Comparison of ENCODE assay signal across 26 mouse cellular contexts in the genomic region with DNA sequence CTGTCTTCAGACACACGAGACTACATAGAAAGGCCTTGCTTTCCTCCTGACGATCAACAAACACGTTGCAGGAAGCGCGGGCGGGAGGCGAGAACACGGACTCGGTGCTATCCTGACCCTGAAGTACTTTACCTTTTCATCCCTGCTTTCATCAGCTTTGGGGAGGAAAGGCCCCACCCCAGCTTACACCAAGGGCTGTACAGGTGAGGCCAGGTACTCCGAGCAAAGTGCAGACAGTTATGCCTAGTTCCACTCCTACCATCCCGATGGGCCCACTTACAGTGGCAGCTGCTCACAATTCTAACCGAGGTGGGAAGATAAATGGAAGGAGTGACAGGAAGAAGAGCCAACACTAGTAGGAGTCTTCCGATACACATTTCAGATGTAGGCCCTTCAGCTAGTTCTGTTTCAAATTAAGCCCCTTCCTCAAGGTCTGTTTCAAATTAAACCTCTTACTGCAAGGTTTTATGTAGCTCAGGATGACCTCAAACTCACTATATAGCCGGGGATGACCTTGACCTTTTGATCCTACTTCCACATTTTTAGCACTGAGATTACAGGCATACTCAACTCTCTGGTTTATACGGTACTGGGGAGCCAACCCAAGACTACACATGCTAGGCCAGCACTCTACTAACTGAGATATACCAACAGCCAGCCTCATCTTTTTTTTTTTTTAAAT.
DNase-seq lines count a peak whose midpoint lies in the region; ATAC-seq and TF ChIP-seq lines count a peak whose summit lies in the region.
"Had no signal": no experiment of that assay in that cellular context is flagged by ENCODE, and none has a peak within 500 bp of the region (broad histone marks: within the 10 kb centered on the region; RNA-seq: fewer than 3 reads in every experiment).

No protein-coding gene starts in this region.

- no peaks in the 10 kb centered on the region for H3K27me3 ChIP-seq in liver, embryonic 13.5 days
- no peaks in the 10 kb centered on the region for H3K27me3 ChIP-seq in liver, postnatal 0 days (ENCODE audit: insufficient read depth, low read length)
- H3K27me3 ChIP-seq in embryonic facial prominence, embryonic 11.5 days (ENCODE audit: control insufficient read depth, insufficient read depth, low read length): no peaks in the 10 kb centered on the region
- H3K27me3 ChIP-seq in intestine, embryonic 16.5 days (replicated peaks; ENCODE audit: control insufficient read depth, insufficient read depth, low read length): no peaks in the 10 kb centered on the region
- H3K27me3 ChIP-seq in forebrain, embryonic 11.5 days (ENCODE audit: control insufficient read depth, insufficient read depth, low read length): no peaks in the 10 kb centered on the region
- H3K27me3 ChIP-seq: embryonic facial prominence, embryonic 15.5 days; forebrain, embryonic 13.5 days; heart, embryonic 13.5 days; hindbrain, embryonic 15.5 days; liver, embryonic 15.5 days; lung, embryonic 15.5 days; midbrain, embryonic 12.5 days; Patski had no signal

- WGBS in liver, embryonic 13.5 days (ENCODE audit: insufficient replicate concordance): 87% methylated on average over 15 of the region's 15 CpGs
- 86% methylated on average over 15 of the region's 15 CpGs for WGBS in liver, postnatal 0 days (ENCODE audit: insufficient replicate concordance)
- 56% methylated on average over 15 of the region's 15 CpGs for WGBS in embryonic facial prominence, embryonic 11.5 days
- WGBS in intestine, embryonic 16.5 days: 78% methylated on average over 15 of the region's 15 CpGs
- WGBS in forebrain, embryonic 11.5 days: 86% methylated on average over 15 of the region's 15 CpGs

- H3K9me3 ChIP-seq in liver, embryonic 13.5 days (replicated peaks): no peaks in the 10 kb centered on the region
- no peaks in the 10 kb centered on the region for H3K9me3 ChIP-seq in liver, postnatal 0 days (ENCODE audit: low read length)
- no peaks in the 10 kb centered on the region for H3K9me3 ChIP-seq in embryonic facial prominence, embryonic 11.5 days (replicated peaks; ENCODE audit: control insufficient read depth, low read length)
- H3K9me3 ChIP-seq in intestine, embryonic 16.5 days (ENCODE audit: control insufficient read depth, low read length): no peaks in the 10 kb centered on the region
- H3K9me3 ChIP-seq in forebrain, embryonic 11.5 days (ENCODE audit: control insufficient read depth, low read length): no peaks in the 10 kb centered on the region
- H3K9me3 ChIP-seq: embryonic facial prominence, embryonic 15.5 days; forebrain, embryonic 13.5 days; heart, embryonic 13.5 days; hindbrain, embryonic 15.5 days; liver, embryonic 15.5 days; lung, embryonic 15.5 days; midbrain, embryonic 12.5 days had no signal

- H3K27ac ChIP-seq in liver, embryonic 13.5 days: peak overlapping the region; percentile 3; the same call in 1 of the 2 replicates
- no peak overlapping the region for H3K27ac ChIP-seq in liver, postnatal 0 days (ENCODE audit: low read depth)
- H3K27ac ChIP-seq in embryonic facial prominence, embryonic 11.5 days (replicated peaks; ENCODE audit: low read depth, low read length): no peak overlapping the region
- peak overlapping the region; percentile 10; the same call in 1 of the 2 replicates for H3K27ac ChIP-seq in intestine, embryonic 16.5 days (ENCODE audit: low read length)
- no peak overlapping the region for H3K27ac ChIP-seq in forebrain, embryonic 11.5 days (ENCODE audit: low read depth, low read length)
- H3K27ac ChIP-seq: embryonic facial prominence, embryonic 15.5 days; forebrain, embryonic 13.5 days; heart, embryonic 13.5 days; hindbrain, embryonic 15.5 days; lung, embryonic 15.5 days; midbrain, embryonic 12.5 days; stomach, postnatal 0 days had no signal

- H3K4me2 ChIP-seq in liver, embryonic 13.5 days: no peak overlapping the region
- no peak overlapping the region for H3K4me2 ChIP-seq in liver, postnatal 0 days (ENCODE audit: low read depth, low read length)
- no peak overlapping the region for H3K4me2 ChIP-seq in embryonic facial prominence, embryonic 11.5 days (ENCODE audit: low read depth, low read length)
- H3K4me2 ChIP-seq in intestine, embryonic 16.5 days (ENCODE audit: low read depth, low read length): no peak overlapping the region
- no peak overlapping the region for H3K4me2 ChIP-seq in forebrain, embryonic 11.5 days (ENCODE audit: low read depth, low read length, severe bottlenecking)
- H3K4me2 ChIP-seq: embryonic facial prominence, embryonic 15.5 days; forebrain, embryonic 13.5 days; heart, embryonic 13.5 days; hindbrain, embryonic 15.5 days; liver, embryonic 15.5 days; lung, embryonic 15.5 days; midbrain, embryonic 12.5 days had no signal

- ATAC-seq in liver, embryonic 13.5 days (ENCODE audit: low read depth): no peak
- ATAC-seq in liver, postnatal 0 days: no peak
- no peak for ATAC-seq in embryonic facial prominence, embryonic 11.5 days (replicated peaks; ENCODE audit: insufficient number of reproducible peaks, low FRiP score, low TSS enrichment, low read depth)
- ATAC-seq in intestine, embryonic 16.5 days: peak; percentile 74
- ATAC-seq in forebrain, embryonic 11.5 days (replicated peaks; ENCODE audit: low FRiP score): no peak
- ATAC-seq: forebrain, embryonic 13.5 days; Patski had no signal

- DNase-seq in liver, embryonic 13.5 days: no peak
- no peak for DNase-seq in liver, postnatal 0 days
- DNase-seq in embryonic facial prominence, embryonic 11.5 days (ENCODE audit: low spot score): peak; percentile 84
- no peak for DNase-seq in forebrain, embryonic 11.5 days (ENCODE audit: low spot score)
- no peak for DNase-seq in ovary, postnatal 10 days (ENCODE audit: low spot score)
- no peak for DNase-seq in right cerebral cortex, postnatal 14 days
- DNase-seq: adrenal gland, postnatal 25 days; cerebellum, adult 11-12 months; cerebellum, postnatal 10 days; gastrocnemius, postnatal 14 days; heart, postnatal 10 days; kidney, adult 9 months; kidney, postnatal 10 days; liver; lung, postnatal 36 days; retina, postnatal 1 day had no signal

- H3K36me3 ChIP-seq in liver, embryonic 13.5 days: no peaks in the 10 kb centered on the region
- no peaks in the 10 kb centered on the region for H3K36me3 ChIP-seq in liver, postnatal 0 days (replicated peaks; ENCODE audit: insufficient read depth, low read length)
- no peaks in the 10 kb centered on the region for H3K36me3 ChIP-seq in embryonic facial prominence, embryonic 11.5 days (replicated peaks; ENCODE audit: control insufficient read depth, insufficient read depth, low read depth, low read length)
- no peaks in the 10 kb centered on the region for H3K36me3 ChIP-seq in intestine, embryonic 16.5 days (ENCODE audit: control insufficient read depth, insufficient read depth, low read length)
- no peaks in the 10 kb centered on the region for H3K36me3 ChIP-seq in forebrain, embryonic 11.5 days (ENCODE audit: control insufficient read depth, insufficient read depth, low read length)
- H3K36me3 ChIP-seq: embryonic facial prominence, embryonic 15.5 days; heart, embryonic 13.5 days; hindbrain, embryonic 15.5 days; liver, embryonic 15.5 days; lung, embryonic 15.5 days; midbrain, embryonic 12.5 days had no signal

- H3K4me1 ChIP-seq in liver, embryonic 13.5 days (replicated peaks): peaks cover 90% of the 10 kb centered on the region
- peaks cover 40% of the 10 kb centered on the region for H3K4me1 ChIP-seq in liver, postnatal 0 days (ENCODE audit: insufficient read depth)
- H3K4me1 ChIP-seq in embryonic facial prominence, embryonic 11.5 days (ENCODE audit: control insufficient read depth, insufficient read depth, low read length): no peaks in the 10 kb centered on the region; the same call in 1 of the 2 replicates
- peaks cover 27% of the 10 kb centered on the region for H3K4me1 ChIP-seq in intestine, embryonic 16.5 days (ENCODE audit: control insufficient read depth, insufficient read depth, low read length)
- H3K4me1 ChIP-seq in forebrain, embryonic 11.5 days (replicated peaks; ENCODE audit: control insufficient read depth, insufficient read depth, low read length): no peaks in the 10 kb centered on the region; the same call in 1 of the 2 replicates
- H3K4me1 ChIP-seq: forebrain, embryonic 13.5 days; hindbrain, embryonic 15.5 days had no signal

- H3K4me3 ChIP-seq in liver, embryonic 13.5 days (replicated peaks): no peak overlapping the region
- H3K4me3 ChIP-seq in liver, postnatal 0 days (ENCODE audit: low read depth, low read length): no peak overlapping the region
- H3K4me3 ChIP-seq in embryonic facial prominence, embryonic 11.5 days (ENCODE audit: low read depth, low read length): no peak overlapping the region
- H3K4me3 ChIP-seq in intestine, embryonic 16.5 days (ENCODE audit: low read length): no peak overlapping the region
- no peak overlapping the region for H3K4me3 ChIP-seq in forebrain, embryonic 11.5 days (ENCODE audit: low read depth, low read length)
- H3K4me3 ChIP-seq: embryonic facial prominence, embryonic 15.5 days; forebrain, embryonic 13.5 days; heart, embryonic 13.5 days; hindbrain, embryonic 15.5 days; liver, embryonic 15.5 days; lung, embryonic 15.5 days; midbrain, embryonic 12.5 days had no signal

- TF ChIP-seq CTCF in liver, postnatal 0 days (IDR thresholded peaks at IDR 0.05; ENCODE audit: low read depth): no peak

- no peak for TF ChIP-seq EP300 in liver, postnatal 0 days (IDR thresholded peaks at IDR 0.05; ENCODE audit: low read depth)

- H3K9ac ChIP-seq in liver, embryonic 13.5 days: no peak overlapping the region
- H3K9ac ChIP-seq in liver, postnatal 0 days (replicated peaks): no peak overlapping the region
- no peak overlapping the region for H3K9ac ChIP-seq in embryonic facial prominence, embryonic 11.5 days (replicated peaks; ENCODE audit: low read length)
- H3K9ac ChIP-seq in intestine, embryonic 16.5 days (ENCODE audit: low read depth, low read length): no peak overlapping the region
- H3K9ac ChIP-seq in forebrain, embryonic 11.5 days (ENCODE audit: low read length): no peak overlapping the region
- H3K9ac ChIP-seq: embryonic facial prominence, embryonic 15.5 days; forebrain, embryonic 13.5 days; heart, embryonic 13.5 days; hindbrain, embryonic 15.5 days; liver, embryonic 15.5 days; lung, embryonic 15.5 days; midbrain, embryonic 12.5 days had no signal

Comparison
In these comparisons a context has a peak if more than half of its experiments do, and no peak if none do; other contexts are left out.
1. H3K27ac ChIP-seq: peak in liver, embryonic 13.5 days (single experiment) and intestine, embryonic 16.5 days (single experiment); none in liver, postnatal 0 days (single experiment), embryonic facial prominence, embryonic 11.5 days (single experiment) and forebrain, embryonic 11.5 days (single experiment).